Mouse (Mus musculus) lung, postnatal 0 days (tissue): ENCODE measurements around the gene Nrm.

ENCODE experiments used
- CTCF ChIP-seq: IDR thresholded peaks from 2 replicates; pipeline ENCODE4 v1.5.1; 2016; ENCODE audit warnings: antibody characterized with exemption, mild to moderate bottlenecking
- EP300 ChIP-seq: IDR thresholded peaks from 2 replicates; pipeline ENCODE4 v1.6.1; 2016; ENCODE audit warnings: antibody characterized with exemption, mild to moderate bottlenecking, control low read depth

GRCm38 (mm10) chr17:35838122-35838544 is 23.0 kb upstream of the Nrm start, which contains the start of gene Tubb5:
- no peak for TF ChIP-seq CTCF
- TF ChIP-seq EP300 = no peak
